Mouse (Mus musculus) kidney, postnatal 36 days (tissue): ENCODE measurements around the gene Cldn20.

ENCODE experiments used
- DNase-seq, 2 experiments: peaks; one replicate each; pipeline ENCODE4 v3.0.0; 2021 to 2022; ENCODE audit warnings: mixed read lengths in 2 of 2

The Cldn20 gene

DNA sequence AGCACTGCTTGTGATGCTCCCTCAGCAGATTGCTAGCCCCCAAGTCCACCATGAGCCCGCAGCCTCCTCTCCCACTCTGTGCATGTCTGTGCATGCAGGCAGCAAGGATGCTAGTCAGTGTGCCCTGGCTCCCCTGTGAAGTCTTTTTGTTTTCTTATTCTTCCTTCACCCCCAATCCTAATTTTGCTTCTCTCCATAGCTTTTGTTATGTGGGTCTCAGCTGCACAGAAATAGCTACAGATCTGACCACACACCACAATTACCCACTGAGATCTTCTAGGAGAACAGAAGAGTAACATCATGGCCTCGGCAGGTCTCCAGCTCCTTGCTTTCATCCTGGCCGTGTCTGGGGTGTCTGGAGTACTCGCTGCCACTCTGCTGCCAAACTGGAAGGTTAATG, at the start of gene Cldn20:
Cldn20 (plus strand) TSS at position 301 of the 400 bp plus-strand sequence.
- DNase-seq, result no peak

DNA sequence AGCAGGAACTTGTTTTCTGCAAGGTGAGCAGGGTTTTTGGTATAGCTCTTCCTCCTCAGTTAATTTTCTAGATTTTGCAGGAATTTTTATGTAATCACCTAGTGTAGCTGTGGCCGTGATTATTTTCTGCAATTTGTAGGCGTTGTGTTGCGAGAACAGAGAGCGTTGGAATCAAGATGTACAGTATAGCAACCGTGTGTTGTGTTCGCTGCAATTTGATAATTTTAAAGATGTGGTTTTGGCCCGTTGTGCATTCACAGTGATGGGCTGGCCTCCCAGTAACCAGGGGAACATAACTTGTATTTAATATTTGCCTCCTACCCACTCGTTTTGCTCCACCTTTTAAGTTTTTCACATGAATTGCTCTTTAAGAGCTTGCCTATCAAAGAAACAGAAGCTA, 49.3 kb upstream of the Cldn20 start:
- DNase-seq, result no peak

DNA sequence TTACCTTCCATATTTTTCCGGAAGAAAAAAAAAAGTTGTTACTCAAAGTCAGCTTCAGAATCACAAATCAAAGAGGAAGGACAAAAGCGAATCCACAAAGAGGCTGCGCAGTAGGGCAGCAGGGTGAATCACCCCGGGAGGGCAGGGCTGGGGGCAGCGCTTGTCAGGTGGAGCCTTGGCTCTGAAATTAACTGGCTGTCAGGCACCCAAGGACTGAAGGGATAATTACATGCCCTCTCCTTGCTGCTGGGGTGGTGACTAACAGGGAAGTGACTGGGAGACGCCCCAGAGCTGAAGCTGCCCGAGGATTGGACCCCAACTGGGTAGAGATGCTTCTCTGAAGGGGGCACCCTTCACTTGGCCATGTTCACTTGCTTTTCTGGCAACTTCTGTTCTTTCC, 46.5 kb upstream of the Cldn20 start:
- DNase-seq, result no peak

DNA sequence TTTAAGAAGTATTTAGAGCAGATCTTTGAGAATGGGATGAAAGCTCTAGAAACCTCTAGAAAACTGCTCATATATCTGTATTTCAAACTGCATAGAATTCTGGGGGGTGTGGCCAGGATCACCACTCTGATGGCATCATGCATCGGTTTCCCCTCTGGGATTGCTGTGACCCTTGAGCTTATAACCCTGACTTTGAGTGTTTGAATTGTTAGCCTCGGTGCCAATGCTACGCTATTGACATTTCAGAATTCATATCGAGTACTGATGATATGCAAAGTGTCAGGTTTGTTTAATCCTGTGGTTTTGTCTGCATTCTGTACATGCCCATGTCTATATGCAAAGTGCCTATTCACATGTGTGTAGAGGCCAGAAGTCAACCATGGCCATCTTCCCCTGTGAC, 45.1 kb upstream of the Cldn20 start:
- no peak for DNase-seq

DNA sequence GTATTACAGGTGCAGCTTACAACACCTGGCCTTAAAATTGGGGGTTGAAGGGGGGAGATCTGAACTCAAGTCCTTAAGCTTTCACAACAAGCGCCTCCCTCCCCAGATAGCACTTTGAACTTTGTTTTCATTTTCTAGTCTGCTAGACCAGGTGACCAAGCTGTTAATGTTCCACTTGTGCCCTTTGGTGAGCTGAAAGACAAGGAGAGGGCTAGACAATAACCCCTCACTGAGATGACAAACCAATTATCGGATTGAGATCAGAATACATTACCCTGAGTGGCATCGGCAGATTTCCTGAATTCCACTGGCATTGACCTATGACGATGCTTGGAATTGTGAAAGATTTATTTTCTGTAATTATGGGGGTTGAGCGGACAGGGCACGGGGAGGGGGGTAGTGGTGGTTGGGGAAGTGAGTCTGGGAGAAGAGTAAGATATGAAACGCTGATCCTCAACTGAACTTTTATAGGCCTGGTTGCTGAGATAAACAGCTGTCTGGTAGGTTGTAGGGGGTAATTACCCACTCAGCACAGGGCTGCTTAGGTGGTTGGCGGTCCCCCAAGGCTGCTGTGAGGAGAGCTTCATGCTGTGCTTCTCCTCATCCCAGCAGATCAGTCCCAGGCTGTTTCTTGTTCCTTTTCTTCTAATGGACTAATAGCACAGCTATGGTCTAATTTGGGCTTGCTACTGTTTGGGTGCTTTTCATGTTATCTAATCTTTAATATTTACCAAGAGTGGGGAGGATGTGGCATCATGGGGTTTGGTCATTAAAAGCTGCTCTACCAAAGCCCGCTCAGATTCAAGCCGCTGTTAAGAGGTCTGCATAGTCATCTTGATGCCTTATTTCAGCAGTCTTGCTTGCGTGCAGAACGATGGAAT, 44.4 kb upstream of the Cldn20 start:
- peak; percentile 50 to 52 for DNase-seq

DNA sequence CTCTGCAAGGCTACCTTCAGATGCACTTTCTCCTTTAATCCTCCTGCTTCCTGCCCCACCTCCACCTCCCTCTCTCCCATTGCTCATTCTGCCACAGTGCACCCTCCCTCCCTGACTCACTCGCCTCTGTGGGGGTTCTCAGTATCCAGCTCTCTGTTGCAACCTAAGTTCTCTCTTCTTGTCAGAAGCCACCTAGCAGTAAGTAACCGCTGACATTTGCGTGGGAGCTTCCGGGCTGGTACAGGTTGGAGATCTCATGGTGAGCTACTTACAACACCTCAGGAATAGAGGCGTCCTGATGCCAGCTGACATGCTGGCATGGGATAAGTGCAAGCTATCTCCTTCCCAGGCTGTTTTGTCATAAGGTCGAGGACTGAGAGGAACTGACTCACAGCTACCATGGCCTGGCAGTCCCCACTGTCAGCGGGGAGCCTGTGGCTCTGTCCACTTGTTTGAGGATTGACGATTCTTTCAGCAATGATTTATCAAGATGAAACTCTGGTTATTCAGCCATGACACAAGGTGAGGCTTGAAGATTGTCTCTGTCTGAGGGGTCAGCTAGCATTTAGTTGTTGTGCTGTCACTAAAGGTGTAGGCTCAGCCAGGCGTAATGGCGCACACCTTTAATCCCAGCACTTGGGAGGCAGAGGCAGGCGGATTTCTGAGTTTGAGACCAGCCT, 42.0 kb upstream of the Cldn20 start:
- DNase-seq, result peak in 1 of 2 experiments; percentile 39

DNA sequence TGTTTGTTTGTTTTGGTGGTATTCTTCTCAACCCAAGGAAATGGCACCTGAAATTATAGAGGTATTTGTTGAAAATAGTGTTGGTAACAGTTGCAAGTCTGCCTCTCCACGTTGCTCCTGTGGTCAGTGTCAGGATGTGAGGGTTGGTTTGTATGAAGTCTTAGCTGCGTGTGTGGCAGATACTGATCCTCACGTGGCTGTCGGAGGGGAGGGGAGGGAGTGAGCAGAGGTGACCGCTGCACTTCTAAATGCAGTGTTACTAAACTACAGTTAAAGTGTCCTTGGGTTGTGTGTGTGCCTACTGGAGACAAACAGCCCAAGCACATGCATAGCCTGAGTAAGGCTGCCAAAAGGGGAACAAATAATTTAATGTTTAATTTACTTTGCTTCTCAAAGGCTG, 41.3 kb upstream of the Cldn20 start:
- DNase-seq, result peak in 1 of 2 experiments; percentile 16

DNA sequence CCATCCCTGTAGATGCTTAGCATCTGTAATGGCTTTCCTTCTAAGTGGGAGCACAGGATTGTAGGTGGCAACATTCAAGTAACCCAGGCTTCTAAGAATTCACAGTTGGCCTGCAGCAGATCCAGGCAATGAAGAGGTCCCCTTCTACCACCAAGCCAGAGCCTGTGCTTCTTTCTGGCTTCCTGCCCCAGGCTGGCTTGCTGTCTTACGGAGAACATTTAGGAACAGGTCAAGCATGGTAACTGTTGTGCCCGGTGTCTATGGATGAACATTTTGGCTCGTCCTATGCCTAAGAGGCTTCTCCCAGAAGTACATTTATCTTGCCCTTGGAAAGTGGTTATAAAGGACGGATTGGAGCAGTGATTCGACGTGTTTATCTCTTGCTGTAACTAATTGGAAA, 40.7 kb upstream of the Cldn20 start:
- peak in 1 of 2 experiments; percentile 38 for DNase-seq

DNA sequence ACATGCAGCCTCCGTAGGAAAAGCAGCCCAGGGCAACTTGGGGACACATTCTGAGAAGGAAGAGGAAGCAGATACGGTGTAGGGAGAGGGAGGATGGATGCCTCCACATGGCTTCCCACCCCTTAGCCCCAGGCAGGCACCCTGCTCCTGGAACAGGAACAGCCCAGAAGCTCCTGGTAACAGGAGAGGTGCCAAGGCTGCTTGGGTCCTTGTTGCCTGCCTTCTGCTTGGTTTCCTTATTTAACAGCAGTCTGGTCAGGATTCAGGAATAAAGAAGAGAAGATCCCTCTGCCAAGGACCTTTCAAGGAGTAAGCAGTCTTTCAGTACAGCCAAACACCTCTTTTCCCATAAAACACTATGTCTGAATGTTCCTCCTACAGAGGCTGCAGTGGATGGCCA, 36.8 kb upstream of the Cldn20 start:
- peak in 1 of 2 experiments; percentile 11 for DNase-seq

DNA sequence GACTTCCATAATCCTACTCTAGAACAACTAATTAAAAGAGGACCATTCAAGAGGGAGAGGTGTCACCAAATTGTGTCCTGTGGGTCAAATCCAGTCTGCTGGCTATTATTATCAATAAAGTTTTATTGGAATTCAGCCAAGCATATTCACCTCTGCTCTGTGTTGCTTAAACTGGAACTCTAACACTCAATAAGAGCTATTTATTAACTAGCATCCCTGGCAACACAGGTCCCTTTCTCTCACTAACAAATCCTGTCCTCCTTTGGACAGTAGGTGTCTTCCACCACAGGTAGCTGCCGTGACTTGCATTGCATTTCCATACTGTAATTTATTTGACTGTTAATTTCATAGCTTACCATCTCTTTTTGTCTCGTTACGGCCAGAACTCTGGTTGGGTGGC, 36.3 kb upstream of the Cldn20 start:
- DNase-seq, result peak in 1 of 2 experiments; percentile 47

DNA sequence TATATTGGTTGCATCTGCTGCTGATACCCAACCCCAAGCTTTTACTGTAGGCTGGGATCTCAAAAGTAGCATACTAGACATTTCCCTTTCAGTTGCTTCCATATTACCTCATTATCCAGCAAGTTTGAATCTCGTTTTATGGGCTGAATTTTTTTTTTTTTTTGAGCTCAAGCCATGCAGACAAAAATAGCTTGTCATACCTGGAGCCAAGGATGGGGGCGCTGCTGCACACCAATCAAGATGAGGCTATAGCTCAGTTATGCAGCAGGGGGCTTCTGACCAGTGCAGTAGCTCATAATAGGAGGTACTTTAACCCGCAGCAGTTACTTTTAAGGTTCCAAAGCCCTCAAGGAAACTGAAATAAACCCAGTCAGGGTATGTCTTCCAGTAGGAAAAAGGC, 34.3 kb upstream of the Cldn20 start:
- peak in 1 of 2 experiments; percentile 67 for DNase-seq

DNA sequence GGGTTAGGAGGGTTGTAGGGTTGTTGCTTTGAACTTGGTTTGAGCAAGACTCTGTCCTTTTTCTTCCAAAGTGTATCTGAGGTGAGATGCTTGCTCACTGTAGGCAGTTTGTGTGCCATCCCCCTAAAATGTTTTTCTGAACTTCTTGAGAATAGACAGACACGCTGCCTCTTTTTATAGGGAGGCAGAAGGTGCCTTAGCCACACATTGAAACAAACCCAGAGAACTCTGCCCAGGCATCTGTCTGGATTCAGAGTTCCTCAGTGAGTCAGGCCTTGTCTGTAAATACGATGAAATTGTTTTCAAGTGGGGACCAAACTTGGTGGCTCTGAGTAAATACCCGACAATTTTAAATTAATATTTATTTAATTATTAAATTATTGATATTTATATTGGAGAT, 33.8 kb upstream of the Cldn20 start:
- no peak for DNase-seq

DNA sequence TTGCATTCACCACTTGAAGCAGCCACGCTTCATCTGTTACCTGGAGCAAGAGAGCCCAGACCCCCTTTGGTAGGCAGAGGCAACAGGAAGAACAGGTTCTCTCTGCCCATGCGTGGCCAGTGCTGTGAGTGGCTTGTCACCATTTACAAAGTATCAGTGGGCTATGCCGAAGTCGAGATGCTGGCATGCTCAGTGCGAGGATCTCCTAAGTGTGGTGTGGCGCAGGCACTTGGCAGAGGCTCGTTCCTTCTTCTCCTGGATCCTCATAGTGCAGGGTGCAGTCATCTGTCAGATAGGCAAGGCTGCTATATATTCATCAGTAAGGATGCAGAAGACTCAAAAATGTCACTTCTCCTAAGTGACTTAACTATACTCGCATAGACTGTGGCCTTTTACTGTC, 32.9 kb upstream of the Cldn20 start:
- no peak for DNase-seq

DNA sequence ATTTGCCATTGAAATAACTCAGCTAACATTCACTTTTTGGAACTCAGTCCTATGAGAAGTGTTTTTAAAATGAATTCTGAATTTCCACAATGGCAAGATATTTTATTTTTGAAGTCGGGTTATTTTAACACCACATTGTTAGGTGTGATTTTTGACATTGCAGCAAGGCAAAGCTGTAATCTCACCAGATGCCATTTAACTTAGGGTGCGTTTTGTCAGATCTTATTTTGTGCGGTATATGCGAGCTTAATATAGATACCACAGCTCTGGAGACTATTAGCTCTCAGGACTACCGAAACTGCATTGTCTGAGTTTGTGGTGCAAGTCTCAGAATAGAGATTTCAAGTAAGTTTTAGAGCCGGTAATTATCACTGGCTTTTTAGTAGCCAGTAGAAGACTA, 32.3 kb upstream of the Cldn20 start:
- no peak for DNase-seq

DNA sequence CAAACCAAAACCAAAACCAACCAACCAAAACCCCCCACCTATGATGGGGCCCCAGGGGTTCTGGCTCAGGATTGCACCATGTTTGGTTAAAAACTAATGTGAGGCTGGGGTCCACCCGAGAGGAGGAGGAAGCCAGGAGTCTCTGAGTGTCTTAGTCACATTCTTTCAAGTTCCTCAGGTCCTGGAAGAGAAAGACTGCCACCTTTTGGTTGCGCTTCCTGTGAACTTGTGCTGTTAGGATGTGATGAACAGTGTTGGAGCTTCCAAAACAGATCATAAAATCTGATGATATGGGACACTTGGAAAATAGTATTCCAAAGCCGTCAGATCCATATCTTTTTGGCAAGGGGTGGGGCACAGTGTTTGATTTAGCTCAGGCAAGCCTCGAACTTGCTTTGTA, 31.4 kb upstream of the Cldn20 start:
- DNase-seq, result peak in 1 of 2 experiments; percentile 19

DNA sequence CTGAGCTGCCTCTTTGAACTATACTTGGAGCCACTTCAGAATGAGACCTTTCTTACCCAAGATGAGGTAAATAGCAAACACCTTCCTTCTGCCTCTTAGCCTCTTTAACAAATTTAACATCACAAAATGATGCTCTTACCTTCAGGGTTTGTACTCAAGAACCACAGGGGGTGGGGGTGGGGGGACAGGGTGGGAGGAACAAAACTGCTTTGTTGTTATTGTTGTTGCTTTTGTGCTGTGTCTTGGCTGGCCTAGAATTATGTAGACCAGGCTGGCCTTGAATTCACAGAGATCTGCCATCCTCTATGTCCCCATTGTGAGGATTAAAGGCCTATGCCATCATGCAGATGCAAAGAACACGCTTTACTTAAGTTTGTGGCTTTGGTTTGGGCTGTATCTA, 26.6 kb upstream of the Cldn20 start:
- no peak for DNase-seq

DNA sequence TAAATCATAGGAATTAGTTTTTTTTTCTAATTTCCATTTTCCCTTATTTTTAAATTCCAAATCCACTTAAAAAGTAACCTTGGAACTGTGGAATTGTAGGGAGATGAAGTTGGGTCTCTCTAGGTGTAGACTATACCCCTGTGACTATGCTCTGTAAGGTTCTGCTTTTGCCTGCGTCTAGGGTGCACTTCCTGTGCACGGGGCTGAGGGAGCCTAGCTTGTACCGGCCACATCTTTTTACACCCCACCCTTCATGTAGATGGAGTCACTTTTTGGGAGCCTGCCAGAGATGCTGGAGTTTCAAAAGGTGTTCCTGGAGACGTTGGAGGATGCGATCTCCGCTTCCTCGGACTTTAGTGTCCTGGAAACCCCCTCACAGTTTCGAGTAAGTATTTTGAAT, 25.8 kb upstream of the Cldn20 start:
- DNase-seq, result no peak

DNA sequence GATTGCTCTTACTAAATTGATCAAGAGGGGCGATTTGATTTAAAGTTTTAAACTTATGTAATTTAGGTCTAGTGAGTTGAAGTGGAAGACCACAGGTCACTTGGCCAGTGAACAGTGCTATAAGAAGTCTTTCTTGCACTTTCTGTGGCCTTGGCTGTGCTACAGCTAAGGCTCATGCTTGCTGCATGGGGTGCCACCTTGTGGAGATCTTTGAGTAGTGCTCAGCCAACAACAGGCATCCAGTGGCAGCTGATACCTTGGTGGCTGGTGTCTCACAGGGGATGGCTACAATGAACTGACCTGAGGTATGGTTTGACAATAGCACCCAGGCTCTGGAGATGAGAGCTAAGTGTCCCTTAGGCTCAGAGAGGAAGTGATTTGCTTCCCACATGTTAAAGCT, 22.5 kb upstream of the Cldn20 start:
- peak; percentile 76 to 83 for DNase-seq

DNA sequence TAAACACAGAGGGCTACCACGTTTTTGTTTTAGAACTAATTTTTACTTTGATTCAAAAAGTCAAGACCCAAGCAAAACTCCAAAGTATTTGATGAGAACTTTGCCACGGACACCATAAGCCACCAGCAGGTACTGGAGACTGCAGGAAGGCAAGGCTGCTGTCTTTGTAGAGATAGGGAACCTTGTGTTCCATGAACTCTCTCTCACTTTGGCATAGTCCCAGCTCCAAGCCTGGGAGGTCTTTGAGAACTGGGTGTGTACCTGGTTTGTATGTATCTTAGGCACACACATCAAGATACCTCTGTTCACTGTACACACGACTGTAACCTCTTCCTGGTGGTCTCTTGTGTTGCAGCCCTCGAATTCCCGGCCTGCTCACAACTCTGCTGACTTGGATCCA, 18.0 kb upstream of the Cldn20 start:
- no peak for DNase-seq

DNA sequence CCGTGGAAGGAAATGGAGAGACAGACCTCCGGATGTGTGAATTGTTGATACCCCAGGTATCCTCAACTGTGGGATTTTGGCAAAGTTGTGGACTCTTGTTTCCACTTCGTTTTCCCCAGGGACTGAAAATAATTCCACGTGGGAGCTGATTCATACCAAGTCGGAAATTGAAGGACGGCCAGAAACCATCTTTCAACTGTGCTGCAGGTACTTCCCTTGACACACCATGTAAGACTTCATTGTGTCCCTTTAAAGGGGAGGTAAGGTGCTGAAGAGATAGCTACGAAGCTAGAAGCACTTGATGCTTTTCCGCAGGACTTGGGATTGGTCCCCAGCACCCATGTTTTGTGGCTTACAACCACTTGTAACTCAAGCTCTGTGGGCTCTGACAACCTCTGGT, 16.5 kb upstream of the Cldn20 start:
- no peak for DNase-seq

DNA sequence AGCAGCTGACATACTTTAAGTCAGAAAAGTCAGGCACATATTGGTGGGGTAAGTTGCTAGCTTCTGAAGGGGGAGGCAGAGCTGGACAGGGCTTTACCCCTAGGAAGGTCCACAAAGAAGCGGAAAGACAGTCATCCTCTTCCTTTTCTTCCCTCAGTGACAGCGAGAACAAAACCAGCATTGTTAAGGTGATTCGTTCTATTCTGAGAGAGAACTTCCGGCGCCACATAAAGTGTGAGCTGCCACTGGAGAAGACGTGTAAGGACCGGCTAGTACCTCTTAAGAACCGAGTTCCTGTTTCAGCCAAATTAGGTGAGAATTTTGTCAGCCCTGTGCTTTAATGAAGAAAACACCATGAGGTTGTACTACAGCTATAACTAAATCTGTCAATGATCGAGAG, 15.9 kb upstream of the Cldn20 start:
- DNase-seq, result no peak

DNA sequence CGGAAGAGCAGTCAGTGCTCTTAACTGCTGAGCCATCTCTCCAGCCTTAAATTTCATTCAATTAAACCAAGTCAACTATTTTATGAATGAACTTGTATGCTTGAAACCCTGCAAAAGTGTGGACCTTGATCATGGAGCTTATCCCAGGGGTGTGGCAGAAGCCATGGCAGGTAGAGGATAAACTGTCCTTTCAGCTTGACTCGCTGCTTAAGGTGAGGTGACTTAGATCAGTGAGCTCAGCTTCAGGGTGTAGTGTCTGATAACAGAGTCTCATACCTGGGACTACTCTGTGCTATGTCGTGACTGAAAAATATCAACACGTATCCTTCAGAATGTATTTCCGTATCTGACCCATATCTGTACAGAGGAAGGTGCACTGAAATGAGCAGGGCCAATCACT, 12.0 kb upstream of the Cldn20 start:
- no peak for DNase-seq

DNA sequence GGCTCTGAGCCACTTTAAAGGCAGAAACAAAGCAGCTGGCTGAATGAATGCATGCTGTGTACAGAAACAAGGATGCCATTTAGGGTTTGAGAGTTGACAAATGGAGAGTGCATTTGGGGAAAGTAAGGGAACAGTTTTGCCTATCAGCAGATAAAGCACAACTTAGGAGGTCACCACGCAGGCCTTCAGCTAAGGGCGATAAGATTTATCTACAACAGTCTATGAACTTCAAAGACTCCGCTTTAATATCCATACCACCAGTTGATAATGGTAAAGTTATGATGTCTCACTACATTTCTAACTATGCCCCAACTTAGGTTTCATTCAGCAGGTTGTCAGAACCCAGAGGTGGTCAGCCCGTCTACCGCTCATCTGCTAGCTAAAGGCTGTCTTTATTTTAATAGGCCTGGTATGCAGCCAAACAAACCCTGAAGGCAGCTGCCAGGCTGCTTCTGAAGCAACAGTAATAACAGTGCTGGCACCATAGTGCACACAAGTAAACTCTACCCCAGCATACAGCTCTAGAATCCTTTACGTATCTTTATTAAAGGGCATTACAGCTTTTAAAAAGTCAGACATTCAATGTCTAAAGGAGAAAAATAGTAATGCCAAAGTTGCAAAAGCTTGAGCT, 4.4 kb upstream of the Cldn20 start:
- DNase-seq, result no peak

DNA sequence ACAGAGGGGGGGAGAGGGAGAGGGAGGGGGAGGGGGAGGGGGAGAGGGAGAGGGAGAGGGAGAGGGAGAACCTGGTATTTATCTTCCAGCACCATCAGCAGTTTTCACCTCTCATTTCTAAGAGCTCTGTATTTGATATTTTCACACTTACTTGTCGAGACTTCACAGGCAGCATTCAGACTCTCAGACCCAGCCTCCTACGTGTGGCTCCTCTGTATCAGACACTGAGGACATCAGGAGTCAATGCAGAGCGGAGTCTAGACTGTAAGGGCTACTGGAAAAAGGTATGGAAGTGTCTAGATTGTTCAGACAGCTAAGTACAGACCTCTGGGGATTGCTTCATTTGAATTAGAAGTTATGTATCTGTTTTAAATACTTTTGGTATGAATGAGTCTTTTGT, 2.8 kb upstream of the Cldn20 start:
- no peak for DNase-seq
